Mouse (Mus musculus): Measurements from ENCODE around the gene Pgs1.
A peak's percentile ranks its signal among the peaks of the same experiment; 100 is the strongest.

The Pgs1 gene

GRCm38 (mm10) chr11:117974327-117975125, 11.6 kb upstream of the Pgs1 start:
- DNase-seq (ENCODE audit: extremely low read depth, low read depth, low spot score) = no peak

- DNase-seq (ENCODE audit: extremely low read depth, low read depth, low spot score) = no peak
These were observed 10.7 kb upstream of the Pgs1 start for GRCm38 (mm10) chr11:117975211-117975967.

- DNase-seq (ENCODE audit: extremely low read depth, low read depth, low spot score) = no peak
These were observed 10.0 kb upstream of the Pgs1 start for GRCm38 (mm10) chr11:117976081-117976582.

GRCm38 (mm10) chr11:117977694-117978360, 8.3 kb upstream of the Pgs1 start:
- DNase-seq (ENCODE audit: extremely low read depth, low read depth, low spot score) = no peak

GRCm38 (mm10) chr11:117979388-117979787, 6.7 kb upstream of the Pgs1 start:
- DNase-seq (ENCODE audit: extremely low read depth, low read depth, low spot score) = no peak

- DNase-seq (ENCODE audit: extremely low read depth, low read depth, low spot score) = no peak
These were observed 3.7 kb upstream of the Pgs1 start for GRCm38 (mm10) chr11:117982426-117982825.

- no peak for DNase-seq (ENCODE audit: extremely low read depth, low read depth, low spot score)
These were observed 2.3 kb upstream of the Pgs1 start for GRCm38 (mm10) chr11:117983770-117984169.

- no peak for DNase-seq (ENCODE audit: extremely low read depth, low read depth, low spot score)
These were observed 950 bp downstream of the Pgs1 start for GRCm38 (mm10) chr11:117987032-117987451.

GRCm38 (mm10) chr11:117987968-117988367, 1.9 kb downstream of the Pgs1 start:
- no peak for DNase-seq (ENCODE audit: extremely low read depth, low read depth, low spot score)

- no peak for DNase-seq (ENCODE audit: extremely low read depth, low read depth, low spot score)
These were observed 3.1 kb downstream of the Pgs1 start for GRCm38 (mm10) chr11:117989241-117989640.

- DNase-seq (ENCODE audit: extremely low read depth, low read depth, low spot score) = no peak
These were observed 3.8 kb downstream of the Pgs1 start for GRCm38 (mm10) chr11:117989926-117990325.

GRCm38 (mm10) chr11:117991502-117992470, 5.7 kb downstream of the Pgs1 start:
- DNase-seq (ENCODE audit: extremely low read depth, low read depth, low spot score) = no peak

GRCm38 (mm10) chr11:117993190-117994175, 7.4 kb downstream of the Pgs1 start:
- DNase-seq (ENCODE audit: extremely low read depth, low read depth, low spot score) = no peak

GRCm38 (mm10) chr11:117994250-117995057, 8.4 kb downstream of the Pgs1 start:
- DNase-seq (ENCODE audit: extremely low read depth, low read depth, low spot score) = peak; percentile 90

- no peak for DNase-seq (ENCODE audit: extremely low read depth, low read depth, low spot score)
These were observed 9.2 kb downstream of the Pgs1 start for GRCm38 (mm10) chr11:117995255-117995654.

GRCm38 (mm10) chr11:117995661-117996060, 9.6 kb downstream of the Pgs1 start:
- DNase-seq (ENCODE audit: extremely low read depth, low read depth, low spot score) = no peak

GRCm38 (mm10) chr11:117996066-117996465, 10.0 kb downstream of the Pgs1 start:
- DNase-seq (ENCODE audit: extremely low read depth, low read depth, low spot score) = no peak

- no peak for DNase-seq (ENCODE audit: extremely low read depth, low read depth, low spot score)
These were observed 11.0 kb downstream of the Pgs1 start for GRCm38 (mm10) chr11:117997085-117997484.

Data from fat pad, adult 2 months (tissue).